Mouse (Mus musculus): Measurements from ENCODE around the gene Pi4k2b.

The Pi4k2b gene

DNA sequence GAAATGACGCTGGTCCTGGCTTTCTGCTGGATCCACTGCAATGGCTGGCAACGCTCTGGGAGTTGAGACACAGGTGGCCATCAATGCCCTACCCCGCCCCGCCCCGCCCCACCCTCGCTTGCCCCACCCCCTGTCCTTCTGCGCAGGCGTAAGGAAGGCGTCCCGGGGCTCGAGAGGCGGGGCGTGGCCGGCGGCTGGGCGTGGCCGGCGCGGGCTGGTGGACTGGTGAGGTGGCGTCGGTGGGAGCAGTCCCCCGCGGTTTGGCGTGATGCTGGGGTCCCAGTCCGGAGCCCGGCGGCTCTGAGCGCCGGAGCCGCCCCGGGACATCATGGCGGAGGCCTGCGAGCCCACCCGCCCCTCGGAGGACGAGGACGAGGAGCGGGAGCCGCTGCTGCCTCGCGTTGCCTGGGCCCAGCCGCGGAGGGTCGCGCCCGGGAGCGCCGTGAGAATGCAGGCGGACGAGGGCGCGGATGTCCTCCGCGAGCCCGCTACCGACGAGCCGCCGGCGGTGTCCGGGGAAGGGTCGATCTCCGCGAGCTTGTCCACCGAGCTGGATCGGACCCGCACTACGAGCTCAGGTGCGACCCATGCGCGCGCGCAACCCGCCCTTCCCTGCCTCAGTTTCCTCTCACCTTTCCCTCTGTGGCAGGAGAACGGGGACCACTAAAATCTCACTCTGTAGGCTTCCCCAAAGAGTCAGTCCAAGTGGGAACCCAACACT lies at the start of gene Pi4k2b:
Gene Pi4k2b (plus strand): TSS at position 184 of the 721 bp plus-strand sequence.
- in situ Hi-C loops (cut with MboI, MseI) = no loop called here

DNA sequence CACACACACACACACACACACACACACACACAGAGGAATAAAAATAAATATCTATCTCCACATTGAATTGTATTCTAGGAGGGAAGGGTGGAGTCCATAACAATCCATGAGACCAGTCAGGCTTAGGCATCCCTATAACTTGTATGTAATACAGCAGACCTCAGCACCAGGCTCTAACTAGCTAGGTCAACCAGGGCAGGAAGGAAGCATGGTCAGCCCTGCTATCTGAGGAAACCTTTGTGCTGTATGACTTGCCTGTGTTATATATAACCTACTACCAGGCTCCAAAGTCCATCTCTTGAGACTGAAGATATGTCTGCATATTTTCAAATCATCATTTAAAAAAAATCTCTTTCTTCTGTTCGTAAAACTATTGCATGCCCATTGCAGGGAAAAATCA lies 44.1 kb upstream of the Pi4k2b start:
- in situ Hi-C loops (cut with MboI, MseI) = loop anchor here in 1 of 2 experiments (10.0 kb wide), 1 partner anchor 1728 kb away; no protein-coding TSS in a partner anchor

DNA sequence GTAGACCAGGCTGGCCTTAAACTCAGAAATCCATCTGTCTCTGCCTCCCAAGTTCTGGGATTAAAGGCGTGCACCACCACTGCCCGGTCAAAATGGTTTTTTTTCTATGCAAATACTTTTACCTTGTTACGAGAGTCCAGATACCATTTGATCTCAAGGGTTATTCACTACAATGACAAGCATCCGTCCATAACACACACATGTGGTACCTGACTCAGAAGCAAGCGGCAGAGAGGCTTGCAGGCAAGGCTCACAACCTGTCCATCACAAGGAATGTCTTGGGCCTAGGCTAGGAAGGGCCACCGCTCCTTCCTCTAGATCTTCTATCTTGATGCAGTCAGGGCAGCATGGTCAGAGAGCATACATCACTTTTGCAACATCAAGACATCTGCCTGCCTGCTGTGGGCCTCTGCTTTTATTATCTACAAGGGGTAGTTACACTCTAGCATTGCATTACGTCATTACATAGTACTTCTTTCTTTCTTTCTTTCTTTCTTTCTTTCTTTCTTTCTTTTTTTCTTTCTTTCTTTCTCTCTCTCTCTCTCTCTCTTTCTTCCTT lies 43.4 kb upstream of the Pi4k2b start:
- in situ Hi-C loops (cut with MboI, MseI) = loop anchor here in 1 of 2 experiments (10.0 kb wide), 1 partner anchor 1727 kb away; no protein-coding TSS in a partner anchor

DNA sequence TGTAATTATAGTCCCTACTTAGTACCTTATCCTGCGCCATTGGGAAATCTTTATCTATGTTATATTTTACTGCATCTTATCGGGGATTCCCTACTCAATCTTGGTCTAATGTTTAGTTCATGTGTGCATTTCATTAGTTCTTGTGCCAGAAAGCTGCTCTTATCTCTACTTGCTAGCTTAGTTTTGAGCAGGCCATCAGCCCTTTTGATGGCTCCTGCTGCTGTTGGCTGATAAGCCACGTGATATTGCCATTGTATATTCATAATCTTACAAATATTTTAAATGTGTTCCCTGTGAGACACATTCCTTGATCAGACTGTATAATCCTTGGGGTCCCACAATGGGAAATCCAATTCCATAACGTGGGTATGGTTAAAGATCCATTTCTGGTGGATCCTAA lies 36.8 kb upstream of the Pi4k2b start:
- in situ Hi-C loops (cut with MboI, MseI) = no loop called here

DNA sequence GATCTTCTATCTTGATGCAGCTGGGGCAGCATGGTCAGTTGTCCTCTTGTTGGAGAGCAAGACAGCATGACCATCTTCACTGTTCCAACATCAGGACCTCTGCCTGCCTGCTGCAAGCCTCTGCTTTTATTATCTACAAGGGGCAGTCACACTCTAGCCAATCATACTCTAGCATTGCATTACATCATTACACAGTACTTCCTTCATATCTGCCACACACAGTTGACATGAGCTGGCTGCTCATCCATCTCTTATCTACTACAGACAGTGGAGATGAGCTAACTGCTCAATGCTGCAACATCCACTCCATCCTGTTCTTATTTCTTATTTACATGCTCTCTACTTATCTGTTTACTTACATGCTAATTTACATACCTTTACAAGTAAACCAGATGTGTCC lies 28.7 kb upstream of the Pi4k2b start:
- in situ Hi-C loops (cut with MboI, MseI) = no loop called here

DNA sequence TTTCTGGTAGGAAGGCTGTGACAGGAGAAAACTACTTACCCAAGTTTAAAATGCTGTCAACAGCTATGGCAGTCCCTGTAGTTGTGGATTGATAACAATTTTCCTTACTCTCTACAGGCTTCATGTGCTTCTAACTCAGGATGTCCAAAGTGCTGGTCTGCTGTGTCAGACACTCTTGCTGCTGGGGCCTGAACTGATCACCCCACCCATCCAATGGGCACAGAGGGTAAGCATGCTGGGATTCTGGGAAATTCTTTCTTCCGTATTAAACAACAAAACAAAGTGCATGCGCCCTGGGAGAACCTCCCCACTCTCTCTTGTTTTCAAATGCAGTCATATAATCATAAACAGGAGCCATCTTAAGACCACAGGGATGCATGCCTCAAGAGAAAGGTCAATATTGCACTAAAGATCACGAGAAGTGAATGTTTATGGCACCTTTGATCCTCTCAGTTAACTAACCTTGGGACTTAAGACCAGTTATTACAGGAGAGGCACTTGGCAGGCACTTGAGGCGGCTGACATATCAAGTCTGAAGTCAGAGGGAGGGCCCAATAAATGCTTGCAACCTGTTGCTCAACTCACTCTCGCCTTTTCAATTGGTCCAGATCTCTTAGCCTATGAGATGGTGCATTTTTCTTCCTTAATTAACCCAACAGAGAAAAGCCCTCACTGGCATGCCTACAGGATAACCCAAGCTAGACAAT lies 24.5 kb upstream of the Pi4k2b start:
- in situ Hi-C loops (cut with MboI, MseI) = no loop called here

DNA sequence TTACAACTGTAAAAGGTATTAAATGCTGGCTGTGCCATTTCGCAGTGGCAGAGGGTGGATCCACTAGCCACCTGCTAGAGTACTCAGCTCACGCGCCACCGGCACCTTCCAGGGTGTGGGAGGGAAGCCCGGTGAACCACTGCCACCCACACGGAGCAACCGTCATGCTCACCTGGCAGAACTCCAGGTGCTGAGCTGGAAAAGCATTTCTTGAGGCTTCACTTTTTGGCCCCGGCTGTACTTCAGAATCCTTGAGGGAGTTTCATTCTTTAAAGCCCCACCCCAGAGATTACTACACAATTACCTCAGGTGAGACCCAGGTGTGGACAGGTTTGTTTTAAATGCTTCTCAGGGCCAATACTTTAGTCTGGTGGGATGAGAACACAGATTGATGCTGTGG lies 20.4 kb upstream of the Pi4k2b start:
- in situ Hi-C loops (cut with MboI, MseI) = no loop called here

DNA sequence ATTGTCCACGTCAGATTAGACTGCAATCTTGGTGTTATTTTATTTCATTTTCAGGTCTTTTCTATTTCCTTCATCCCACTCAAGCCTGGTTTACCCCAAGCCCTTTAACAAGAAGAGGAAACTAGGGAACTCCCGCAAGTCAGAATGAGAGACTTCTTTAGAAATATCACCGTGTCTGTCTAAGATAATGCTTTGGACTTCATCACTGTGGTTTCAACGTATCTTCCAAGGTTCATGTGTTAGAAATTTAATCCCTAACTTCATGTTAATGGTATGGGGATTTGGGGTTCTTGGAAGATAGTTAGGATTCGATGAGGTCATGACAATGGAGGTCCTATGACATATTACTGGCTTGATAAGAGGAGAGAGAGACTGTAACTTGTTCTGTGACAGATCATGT lies 13.6 kb upstream of the Pi4k2b start:
- in situ Hi-C loops (cut with MboI, MseI) = no loop called here

DNA sequence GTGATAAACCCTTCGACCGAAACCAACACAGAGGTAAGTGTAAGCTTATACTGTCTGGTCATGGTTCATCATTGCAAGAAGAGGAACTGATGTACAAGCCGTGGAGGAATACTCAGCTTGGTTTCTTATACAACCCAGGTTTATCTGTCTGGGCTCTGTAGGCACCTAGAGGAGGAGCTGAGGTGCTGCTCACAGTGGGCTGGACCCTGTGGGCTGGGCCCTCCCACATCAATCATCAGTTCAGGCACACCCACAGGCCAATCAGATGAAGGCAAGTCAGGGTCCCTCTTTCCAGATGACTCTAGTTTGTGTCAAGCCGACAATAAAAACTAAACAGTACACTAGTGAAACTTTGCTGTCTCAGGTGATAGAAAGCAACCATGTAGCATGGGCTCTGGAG lies 8.6 kb upstream of the Pi4k2b start:
- in situ Hi-C loops (cut with MboI, MseI) = no loop called here

DNA sequence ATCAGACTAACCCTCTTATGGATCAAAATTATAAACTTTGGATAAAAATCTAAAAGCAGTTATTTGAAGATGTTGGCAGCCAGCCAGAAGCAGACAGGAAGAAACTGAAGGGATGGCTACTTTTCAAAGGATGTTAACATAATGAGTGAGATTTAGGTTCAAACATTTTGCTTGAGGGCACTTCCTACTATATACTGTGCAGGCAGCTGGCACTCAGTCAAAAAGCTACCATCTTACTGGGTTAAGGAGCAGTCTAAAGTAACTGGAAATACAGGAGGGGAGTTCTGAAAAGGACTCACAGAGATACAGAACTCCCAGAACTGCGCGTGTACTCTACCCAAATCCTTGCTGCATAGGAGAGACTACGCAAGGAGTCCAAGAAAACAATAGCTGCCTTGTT lies 5.3 kb upstream of the Pi4k2b start:
- in situ Hi-C loops (cut with MboI, MseI) = loop anchor here in 1 of 2 experiments (5.0 kb wide), 1 partner anchor 101 kb away; no protein-coding TSS in a partner anchor

DNA sequence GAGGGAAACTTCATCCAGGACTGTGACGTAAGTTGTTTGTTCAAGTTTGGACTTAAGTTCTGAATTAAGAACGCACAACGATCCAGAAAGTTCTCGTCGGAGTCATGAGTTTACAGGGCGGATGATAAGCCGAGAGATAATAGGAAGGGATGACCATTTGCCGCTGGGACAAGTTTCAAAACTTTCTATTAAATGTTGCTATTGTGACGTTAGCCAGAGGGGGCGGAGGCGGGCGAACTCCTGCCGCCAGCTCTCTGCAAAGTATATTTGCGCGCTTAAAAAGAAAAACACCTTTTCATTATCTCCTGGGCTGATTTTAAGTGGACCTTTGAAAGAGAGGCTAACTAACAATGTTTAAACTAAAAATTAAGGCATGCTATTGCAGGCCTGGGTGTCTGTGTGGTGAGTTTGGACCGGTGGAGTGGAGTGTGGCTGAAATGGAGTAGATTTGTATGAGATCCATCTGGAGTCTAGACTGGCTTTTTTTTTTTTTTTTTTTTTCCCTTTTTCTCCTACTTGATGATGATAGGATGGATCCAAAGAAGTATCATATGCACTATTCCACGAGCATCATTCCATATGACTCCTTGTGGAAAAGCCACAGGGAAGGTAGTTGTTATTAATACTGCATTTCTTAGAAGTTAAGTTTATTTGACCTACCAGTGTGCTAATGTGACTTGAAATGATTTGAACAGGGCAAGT lies 889 bp downstream of the Pi4k2b start:
- in situ Hi-C loops (cut with MboI, MseI) = no loop called here

DNA sequence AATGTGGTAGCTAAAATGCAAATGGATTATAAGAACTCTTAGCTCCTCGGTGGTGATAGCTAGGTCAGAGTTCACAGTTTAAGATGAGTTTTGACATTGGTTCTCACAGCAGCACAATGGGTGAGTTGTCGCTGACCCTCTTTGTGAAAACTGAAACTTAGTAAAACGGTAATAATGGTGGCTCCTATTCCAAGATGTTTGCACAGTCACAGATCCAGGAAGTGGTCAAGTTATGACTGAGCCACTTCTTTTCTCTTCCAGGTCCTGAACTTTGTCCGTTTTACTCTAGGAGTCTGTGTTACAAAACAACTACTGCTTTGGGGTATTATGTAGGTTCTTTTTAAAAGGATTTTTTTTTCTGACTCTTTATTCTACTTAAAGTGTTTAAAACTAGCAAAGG lies 1.9 kb downstream of the Pi4k2b start:
- in situ Hi-C loops (cut with MboI, MseI) = no loop called here

DNA sequence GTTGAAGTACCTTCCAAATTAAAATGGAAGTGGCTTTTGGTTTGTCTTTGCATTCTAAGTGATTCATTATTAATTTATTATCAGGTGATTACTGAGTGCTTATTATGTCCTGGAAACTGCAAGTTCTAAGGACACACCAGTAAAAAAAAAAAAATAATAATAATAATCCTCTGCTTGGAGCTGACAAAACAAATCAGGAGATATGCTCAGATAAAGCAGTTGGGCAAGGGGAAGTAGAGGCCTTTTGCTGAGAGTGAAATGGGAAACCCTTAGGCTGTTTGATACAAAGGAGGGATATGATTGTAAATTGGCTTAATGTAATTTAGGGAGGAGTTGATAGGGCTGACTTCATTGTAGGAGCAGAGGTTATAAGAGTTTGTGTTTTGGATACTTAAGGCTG lies 5.5 kb downstream of the Pi4k2b start:
- in situ Hi-C loops (cut with MboI, MseI) = loop anchor here in 1 of 2 experiments (5.0 kb wide), 1 partner anchor 35 kb away; no protein-coding TSS in a partner anchor

DNA sequence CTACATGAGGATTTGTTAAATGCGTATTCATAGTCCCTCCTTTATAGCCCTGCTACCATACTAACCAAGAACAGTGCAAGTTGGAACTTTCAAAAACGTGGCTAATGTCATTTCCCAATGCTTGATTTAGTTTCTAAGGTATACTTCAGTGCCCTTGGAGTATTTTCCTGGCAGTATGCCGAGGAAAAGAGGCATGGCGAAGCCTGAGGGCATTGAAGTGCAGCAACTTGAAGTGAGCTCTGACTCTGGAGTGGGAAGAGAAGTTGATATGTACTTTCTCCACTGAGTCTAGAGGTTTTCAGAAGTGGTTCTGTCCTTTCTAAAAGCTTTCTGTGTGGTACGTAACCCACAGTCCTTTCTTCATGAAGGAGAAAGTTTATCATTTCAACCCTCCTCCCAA lies 7.4 kb downstream of the Pi4k2b start:
- in situ Hi-C loops (cut with MboI, MseI) = loop anchor here in 1 of 2 experiments (5.0 kb wide), 1 partner anchor 34 kb away; no protein-coding TSS in a partner anchor

DNA sequence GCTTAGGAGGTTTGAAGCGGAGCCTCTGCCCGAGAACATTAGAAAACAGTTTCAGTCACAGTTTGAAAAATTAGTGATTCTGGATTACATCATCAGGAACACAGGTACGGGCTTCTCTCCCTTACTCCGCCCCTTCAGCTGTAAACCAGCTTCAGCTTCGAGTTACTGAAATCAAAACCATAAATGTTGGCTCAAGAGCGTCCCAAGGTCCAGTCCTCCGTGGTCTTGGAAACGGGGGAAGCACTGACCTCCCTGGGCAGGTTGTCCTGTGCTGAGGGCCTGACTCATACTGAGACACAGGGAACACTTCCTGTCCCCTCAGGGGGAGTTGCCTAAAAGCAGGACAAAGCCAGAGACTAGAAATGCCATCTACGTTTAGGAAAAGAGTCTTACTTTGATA lies 11.8 kb downstream of the Pi4k2b start:
- in situ Hi-C loops (cut with MboI, MseI) = no loop called here

DNA sequence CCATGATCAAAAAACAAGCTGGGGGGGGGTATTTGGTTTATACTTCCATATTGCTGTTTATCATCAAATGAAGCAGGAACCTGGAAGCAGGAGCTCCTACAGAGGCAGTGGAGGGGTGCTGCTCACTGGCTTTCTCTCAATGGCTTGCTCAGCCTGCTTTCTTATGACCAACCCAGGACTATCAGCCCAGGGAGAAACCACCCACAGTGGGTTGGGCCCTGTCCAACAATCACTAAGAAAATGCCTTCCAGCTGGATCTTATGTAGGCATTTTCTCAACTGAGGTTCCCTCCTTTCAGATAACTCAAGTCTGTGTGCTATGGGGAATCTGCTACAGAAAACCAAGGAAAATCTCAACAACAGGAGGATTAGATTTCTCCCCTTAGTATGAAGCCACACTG lies 12.8 kb downstream of the Pi4k2b start:
- in situ Hi-C loops (cut with MboI, MseI) = no loop called here

DNA sequence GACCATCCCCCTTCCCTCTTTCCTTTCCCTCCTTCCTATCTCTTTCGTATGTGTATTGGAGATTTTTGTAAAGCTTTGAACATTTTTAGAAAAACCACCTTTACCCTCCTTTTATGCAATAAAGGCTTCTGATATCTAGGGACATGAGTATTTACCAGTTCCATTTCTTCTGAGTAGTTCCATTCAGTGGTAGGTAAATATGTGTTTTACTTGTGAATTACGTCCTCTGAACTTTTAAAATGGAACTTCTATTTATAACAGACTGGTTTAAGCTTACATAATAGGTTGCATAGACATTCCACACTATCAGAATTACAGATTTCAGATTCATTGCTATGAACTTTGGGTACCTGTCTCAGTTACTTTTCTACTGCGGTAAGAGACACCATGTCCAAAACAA lies 14.0 kb downstream of the Pi4k2b start:
- in situ Hi-C loops (cut with MboI, MseI) = no loop called here

DNA sequence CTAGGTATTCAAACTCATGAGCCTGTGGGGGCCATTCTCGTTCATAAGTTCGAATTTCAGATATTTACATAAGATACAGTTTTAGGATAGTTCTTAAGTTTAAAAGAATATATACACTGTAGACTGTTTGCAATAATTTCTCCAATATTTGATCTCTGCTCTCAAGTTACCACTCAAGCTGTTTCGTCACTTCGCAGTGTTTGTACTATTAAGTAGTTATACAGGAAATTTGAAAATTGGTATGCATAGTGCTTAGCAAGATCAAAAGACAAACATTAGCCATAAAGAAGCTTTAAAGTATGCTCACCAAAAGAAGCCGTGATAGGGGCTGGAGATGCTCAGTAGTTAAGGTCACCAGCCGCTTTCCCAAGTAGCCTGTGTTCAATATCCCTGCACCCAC lies 14.6 kb downstream of the Pi4k2b start:
- in situ Hi-C loops (cut with MboI, MseI) = no loop called here

DNA sequence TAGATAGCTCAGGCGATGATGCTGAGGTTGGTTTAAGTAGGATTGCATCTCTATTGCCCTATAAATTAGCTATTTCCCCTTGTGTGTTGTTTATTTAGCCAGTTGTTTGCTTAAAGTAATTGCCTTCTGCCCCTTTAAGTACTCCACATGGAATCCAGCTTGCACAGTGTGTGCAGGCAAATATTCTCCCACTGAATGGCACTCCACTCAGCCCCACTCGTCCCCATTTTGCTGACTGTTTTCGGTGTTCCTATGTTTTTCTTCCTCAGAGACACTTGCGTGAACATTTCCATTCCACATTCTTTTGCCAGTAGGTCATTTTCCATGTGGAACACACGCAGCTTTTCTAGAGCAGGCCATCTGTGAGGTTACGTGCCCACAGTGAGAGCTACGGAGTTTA lies 21.2 kb downstream of the Pi4k2b start:
- in situ Hi-C loops (cut with MboI, MseI) = no loop called here

DNA sequence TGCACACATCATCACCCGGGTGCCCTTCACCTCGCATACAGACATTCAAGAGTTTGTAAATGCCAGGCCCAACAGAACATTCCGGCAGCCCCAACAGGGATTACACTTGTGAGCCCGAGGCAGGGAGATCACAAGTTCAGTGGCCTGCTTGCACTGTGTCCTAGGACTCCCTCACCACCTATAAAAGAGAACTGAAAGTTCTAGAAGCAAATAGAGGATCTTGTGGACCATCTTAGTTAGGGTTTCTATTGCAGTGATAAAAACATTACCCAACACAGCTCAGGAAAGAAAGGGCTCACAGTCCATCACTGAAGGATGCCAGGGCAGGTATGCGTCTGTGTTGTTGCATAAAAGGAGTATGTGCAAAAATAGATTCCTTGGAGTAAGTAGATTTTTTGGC lies 32.9 kb downstream of the Pi4k2b start:
- in situ Hi-C loops (cut with MboI, MseI) = no loop called here

DNA sequence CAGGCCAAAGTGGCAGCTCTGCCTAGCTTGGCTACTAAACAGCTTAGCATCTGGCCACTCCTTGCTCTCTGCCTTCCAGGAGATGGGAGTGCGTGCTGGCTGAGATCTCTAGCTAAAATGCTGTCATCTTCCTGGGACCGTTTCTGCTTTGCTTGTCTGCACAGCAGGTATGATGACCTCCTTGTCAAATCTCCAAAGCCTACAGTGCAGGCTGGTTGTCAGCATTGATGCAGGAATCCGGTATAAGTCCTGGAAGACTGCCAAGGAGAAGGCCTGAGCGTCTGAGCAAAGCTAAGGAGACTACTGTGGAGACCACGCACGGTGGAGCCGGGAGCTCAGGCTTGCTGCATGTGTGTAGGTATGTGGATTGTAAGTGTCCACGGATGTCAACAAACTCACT lies 33.9 kb downstream of the Pi4k2b start, which contains the start of gene Zcchc4:
Gene Zcchc4 (plus strand): TSS at position 173 of the 400 bp plus-strand sequence.
- in situ Hi-C loops (cut with MboI, MseI) = no loop called here

Measured in T-helper 17 cell (primary cell).